Mouse (Mus musculus) CH12.LX (cell line): ENCODE data around the gene Caln1.
A peak's percentile ranks its signal among the peaks of the same experiment; 100 is the strongest.

Experiments
- CTCF ChIP-seq, 2 experiments: IDR thresholded peaks in 1 of 2; conservative IDR thresholded peaks in 1 of 2; 2 replicates each; pipeline ENCODE4 v1.5.1; 2011 to 2012; ENCODE audit warnings: low read depth in 2 of 2, low read length in 2 of 2, improper control_type of control experiment in 1 of 2, inconsistent platforms in 1 of 2, mild to moderate bottlenecking in 1 of 2, moderate library complexity in 1 of 2
- KAT2A ChIP-seq: IDR thresholded peaks from 2 replicates; pipeline ENCODE4 v1.6.1; 2012; ENCODE audit warnings: low read length, improper control_type of control experiment, inconsistent platforms; ENCODE audit not compliant: insufficient replicate concordance
- MAFK ChIP-seq: IDR thresholded peaks from 2 replicates; pipeline ENCODE4 v1.6.1; 2011; ENCODE audit warnings: low read length, improper control_type of control experiment; ENCODE audit not compliant: insufficient replicate concordance
- MEF2A ChIP-seq: IDR thresholded peaks from 2 replicates; pipeline ENCODE4 v1.6.1; 2014; ENCODE audit warnings: low read depth, mild to moderate bottlenecking, inconsistent platforms, low read length, improper control_type of control experiment, borderline replicate concordance
- MXI1 ChIP-seq: IDR thresholded peaks from 2 replicates; pipeline ENCODE4 v1.6.1; 2011; ENCODE audit warnings: mild to moderate bottlenecking, low read depth, low read length, improper control_type of control experiment
- POLR2A ChIP-seq: IDR thresholded peaks from 2 replicates; pipeline ENCODE4 v1.6.1; 2011; ENCODE audit warnings: low read depth, mild to moderate bottlenecking, improper control_type of control experiment, low read length
- RAD21 ChIP-seq: IDR thresholded peaks from 2 replicates; pipeline ENCODE4 v1.6.1; 2011; ENCODE audit warnings: low read depth, mild to moderate bottlenecking, low read length, improper control_type of control experiment, moderate library complexity

DNA sequence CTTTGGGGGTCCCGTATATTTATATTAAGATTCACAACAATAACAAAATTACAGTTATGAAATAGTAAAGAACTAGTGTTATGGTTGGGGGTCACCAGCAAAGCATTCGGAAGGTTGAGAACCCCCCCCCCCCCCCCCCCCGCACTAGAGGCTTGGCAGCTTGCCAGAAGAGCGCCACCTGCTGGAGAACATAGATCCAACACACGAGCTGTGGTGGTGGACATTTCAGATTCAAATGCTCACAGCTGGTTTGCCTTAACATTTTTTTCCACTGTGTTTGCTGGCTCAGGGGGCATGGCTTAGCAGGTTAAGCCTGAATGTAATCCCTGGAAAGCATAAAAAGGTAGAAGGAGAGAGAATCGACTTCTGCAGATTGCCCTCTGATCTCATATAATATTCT lies 490.5 kb downstream of the Caln1 start:
- TF ChIP-seq POLR2A (no peak), CTCF (conservative IDR thresholded peaks at IDR 0.05 in 1 of 2, IDR thresholded peaks at IDR 0.05 in 1 of 2; ENCODE audit: low read depth in 2 of 2, low read length in 2 of 2) (peak in 1 of 2 experiments; percentile 38; a peak in 2 of 4 replicates), MXI1 (no peak), RAD21 (no peak), MAFK (no peak), KAT2A (no peak), MEF2A (no peak)
